Mouse (Mus musculus): ENCODE measurements around the gene Stk10. TPM values are rescaled to one million over a fixed set of nuclear protein-coding genes. Genes with fewer than 3 reads are reported as not detected.

The Stk10 gene
- polyA plus RNA-seq, 1 experiment: 7.2 TPM

GRCm38 (mm10) chr11:32565088-32565487 lies 32.0 kb downstream of the Stk10 start:
- no peaks in the 10 kb centered on the region for H3K9me3 ChIP-seq (replicated peaks; ENCODE audit: control insufficient read depth, insufficient read depth, low read length, poor library complexity, severe bottlenecking)
- no peak overlapping the region for H3K4me3 ChIP-seq (ENCODE audit: low read depth, low read length)
- H3K36me3 ChIP-seq (ENCODE audit: control insufficient read depth, insufficient read depth, low read length, poor library complexity, severe bottlenecking): no peaks in the 10 kb centered on the region
- no peaks in the 10 kb centered on the region for H3K27me3 ChIP-seq (ENCODE audit: control insufficient read depth, insufficient read depth, low read length, poor library complexity, severe bottlenecking)
- H3K4me1 ChIP-seq (ENCODE audit: control insufficient read depth, insufficient read depth, low read length): peaks cover 4% of the 10 kb centered on the region
- no peak overlapping the region for H3K9ac ChIP-seq (ENCODE audit: low read depth, poor library complexity, severe bottlenecking)
- H3K27ac ChIP-seq (ENCODE audit: insufficient read depth, low read length): no peak overlapping the region
- TF ChIP-seq POLR2A (IDR thresholded peaks at IDR 0.05; ENCODE audit: insufficient read depth, low read length) (no peak), CTCF (IDR thresholded peaks at IDR 0.05; ENCODE audit: low read depth, low read length) (no peak), EP300 (IDR thresholded peaks at IDR 0.05; ENCODE audit: insufficient read depth, low read depth, low read length) (no peak)

- H3K4me1 ChIP-seq (ENCODE audit: control insufficient read depth, insufficient read depth, low read length): peaks cover 4% of the 10 kb centered on the region
- no peaks in the 10 kb centered on the region for H3K9me3 ChIP-seq (replicated peaks; ENCODE audit: control insufficient read depth, insufficient read depth, low read length, poor library complexity, severe bottlenecking)
- TF ChIP-seq EP300 (IDR thresholded peaks at IDR 0.05; ENCODE audit: insufficient read depth, low read depth, low read length) (no peak), POLR2A (IDR thresholded peaks at IDR 0.05; ENCODE audit: insufficient read depth, low read length) (no peak), CTCF (IDR thresholded peaks at IDR 0.05; ENCODE audit: low read depth, low read length) (no peak)
- H3K27me3 ChIP-seq (ENCODE audit: control insufficient read depth, insufficient read depth, low read length, poor library complexity, severe bottlenecking): no peaks in the 10 kb centered on the region
- no peak overlapping the region for H3K4me3 ChIP-seq (ENCODE audit: low read depth, low read length)
- H3K36me3 ChIP-seq (ENCODE audit: control insufficient read depth, insufficient read depth, low read length, poor library complexity, severe bottlenecking): no peaks in the 10 kb centered on the region
- H3K27ac ChIP-seq (ENCODE audit: insufficient read depth, low read length): no peak overlapping the region
- H3K9ac ChIP-seq (ENCODE audit: low read depth, poor library complexity, severe bottlenecking): no peak overlapping the region
Observed at GRCm38 (mm10) chr11:32566184-32566583, 33.1 kb downstream of the Stk10 start.

- H3K4me1 ChIP-seq (ENCODE audit: control insufficient read depth, insufficient read depth, low read length): peaks cover 4% of the 10 kb centered on the region
- H3K9me3 ChIP-seq (replicated peaks; ENCODE audit: control insufficient read depth, insufficient read depth, low read length, poor library complexity, severe bottlenecking): no peaks in the 10 kb centered on the region
- no peaks in the 10 kb centered on the region for H3K27me3 ChIP-seq (ENCODE audit: control insufficient read depth, insufficient read depth, low read length, poor library complexity, severe bottlenecking)
- H3K36me3 ChIP-seq (ENCODE audit: control insufficient read depth, insufficient read depth, low read length, poor library complexity, severe bottlenecking): no peaks in the 10 kb centered on the region
- TF ChIP-seq EP300 (IDR thresholded peaks at IDR 0.05; ENCODE audit: insufficient read depth, low read depth, low read length) (0 out of 2 replicates have a peak, but pooled peaks have one; percentile 40), CTCF (IDR thresholded peaks at IDR 0.05; ENCODE audit: low read depth, low read length) (no peak)
- no peak overlapping the region for H3K27ac ChIP-seq (ENCODE audit: insufficient read depth, low read length)
- H3K4me3 ChIP-seq (ENCODE audit: low read depth, low read length): no peak overlapping the region
- no peak overlapping the region for H3K9ac ChIP-seq (ENCODE audit: low read depth, poor library complexity, severe bottlenecking)
Observed at GRCm38 (mm10) chr11:32567000-32567855, 34.1 kb downstream of the Stk10 start.

GRCm38 (mm10) chr11:32568060-32568459 lies 35.0 kb downstream of the Stk10 start:
- no peak for TF ChIP-seq CTCF (IDR thresholded peaks at IDR 0.05; ENCODE audit: low read depth, low read length)
- TF ChIP-seq POLR2A (IDR thresholded peaks at IDR 0.05; ENCODE audit: insufficient read depth, low read length): no peak
- TF ChIP-seq EP300 (IDR thresholded peaks at IDR 0.05; ENCODE audit: insufficient read depth, low read depth, low read length): no peak
- Histone ChIP-seq H3K9me3 (replicated peaks; ENCODE audit: control insufficient read depth, insufficient read depth, low read length, poor library complexity, severe bottlenecking) (no peaks in the 10 kb centered on the region), H3K36me3 (ENCODE audit: control insufficient read depth, insufficient read depth, low read length, poor library complexity, severe bottlenecking) (no peaks in the 10 kb centered on the region), H3K27ac (ENCODE audit: insufficient read depth, low read length) (no peak overlapping the region), H3K4me1 (ENCODE audit: control insufficient read depth, insufficient read depth, low read length) (peaks cover 4% of the 10 kb centered on the region), H3K9ac (ENCODE audit: low read depth, poor library complexity, severe bottlenecking) (no peak overlapping the region), H3K4me3 (ENCODE audit: low read depth, low read length) (no peak overlapping the region), H3K27me3 (ENCODE audit: control insufficient read depth, insufficient read depth, low read length, poor library complexity, severe bottlenecking) (no peaks in the 10 kb centered on the region)

GRCm38 (mm10) chr11:32568637-32569293 lies 35.7 kb downstream of the Stk10 start:
- Histone ChIP-seq H3K27me3 (ENCODE audit: control insufficient read depth, insufficient read depth, low read length, poor library complexity, severe bottlenecking) (no peaks in the 10 kb centered on the region), H3K4me1 (ENCODE audit: control insufficient read depth, insufficient read depth, low read length) (peaks cover 4% of the 10 kb centered on the region), H3K27ac (ENCODE audit: insufficient read depth, low read length) (no peak overlapping the region), H3K9ac (ENCODE audit: low read depth, poor library complexity, severe bottlenecking) (no peak overlapping the region), H3K36me3 (ENCODE audit: control insufficient read depth, insufficient read depth, low read length, poor library complexity, severe bottlenecking) (no peaks in the 10 kb centered on the region), H3K4me3 (ENCODE audit: low read depth, low read length) (no peak overlapping the region), H3K9me3 (replicated peaks; ENCODE audit: control insufficient read depth, insufficient read depth, low read length, poor library complexity, severe bottlenecking) (no peaks in the 10 kb centered on the region)
- no peak for TF ChIP-seq CTCF (IDR thresholded peaks at IDR 0.05; ENCODE audit: low read depth, low read length)
- no peak for TF ChIP-seq POLR2A (IDR thresholded peaks at IDR 0.05; ENCODE audit: insufficient read depth, low read length)
- no peak for TF ChIP-seq EP300 (IDR thresholded peaks at IDR 0.05; ENCODE audit: insufficient read depth, low read depth, low read length)

DNA sequence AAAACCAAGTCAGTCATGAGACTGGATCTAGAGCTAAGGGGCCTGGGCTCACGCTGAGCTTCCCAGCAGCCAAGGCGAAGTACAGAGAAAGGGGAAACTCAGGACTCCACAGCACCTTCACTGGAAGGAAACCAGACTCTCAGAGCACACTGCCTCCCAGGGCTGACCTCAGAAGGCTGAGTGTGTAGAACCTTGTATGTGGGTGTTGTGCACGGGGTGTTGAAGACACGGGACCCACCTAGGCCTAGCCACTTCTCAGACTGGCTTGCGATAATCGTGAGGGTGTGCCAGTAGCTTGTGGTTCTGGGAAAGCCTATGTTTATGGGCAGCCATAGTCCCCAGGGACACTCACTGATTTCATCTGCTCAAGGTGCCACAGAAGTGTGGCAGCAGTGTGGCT lies 38.0 kb downstream of the Stk10 start:
- Histone ChIP-seq H3K4me3 (ENCODE audit: low read depth, low read length) (no peak overlapping the region), H3K27me3 (ENCODE audit: control insufficient read depth, insufficient read depth, low read length, poor library complexity, severe bottlenecking) (no peaks in the 10 kb centered on the region)
- no peak for TF ChIP-seq CTCF (IDR thresholded peaks at IDR 0.05; ENCODE audit: low read depth, low read length)
- no peak for TF ChIP-seq EP300 (IDR thresholded peaks at IDR 0.05; ENCODE audit: insufficient read depth, low read depth, low read length)
- TF ChIP-seq POLR2A (IDR thresholded peaks at IDR 0.05; ENCODE audit: insufficient read depth, low read length): no peak

More for the DNA sequence above, 38.0 kb downstream of the Stk10 start:
- Histone ChIP-seq H3K27ac (ENCODE audit: insufficient read depth, low read length) (no peak overlapping the region), H3K9ac (ENCODE audit: low read depth, poor library complexity, severe bottlenecking) (no peak overlapping the region), H3K4me1 (ENCODE audit: control insufficient read depth, insufficient read depth, low read length) (peaks cover 4% of the 10 kb centered on the region), H3K36me3 (ENCODE audit: control insufficient read depth, insufficient read depth, low read length, poor library complexity, severe bottlenecking) (no peaks in the 10 kb centered on the region), H3K9me3 (replicated peaks; ENCODE audit: control insufficient read depth, insufficient read depth, low read length, poor library complexity, severe bottlenecking) (no peaks in the 10 kb centered on the region)
